In genomic region chr1:79856756-79857155, GRCm38 (mm10) we compare ENCODE assay signal across 12 mouse cellular contexts. TPM values are rescaled to one million over a fixed set of nuclear protein-coding genes. Genes with fewer than 3 reads are reported as not detected.
DNase-seq lines count a peak whose midpoint lies in the region; ATAC-seq and TF ChIP-seq lines count a peak whose summit lies in the region.
"Had no signal": no experiment of that assay in that cellular context is flagged by ENCODE, and none has a peak within 500 bp of the region (broad histone marks: within the 10 kb centered on the region; RNA-seq: fewer than 3 reads in every experiment).

No protein-coding gene starts in this region.

- H3K4me2 ChIP-seq in lung, embryonic 16.5 days (ENCODE audit: low read depth, low read length) = peak overlapping the region; percentile 95
- H3K4me2 ChIP-seq in hindbrain, postnatal 0 days (ENCODE audit: low read depth, low read length) = peak overlapping the region; percentile 94
- peak overlapping the region; percentile 95; the same call in 1 of the 2 replicates for H3K4me2 ChIP-seq in neural tube, embryonic 14.5 days (ENCODE audit: low read depth, low read length)

- DNase-seq in gastrocnemius, adult 2 months = no peak
- no peak for DNase-seq in gastrocnemius, postnatal 25 days
- no peak for DNase-seq in lung, adult 2 months
- DNase-seq in hindbrain, postnatal 0 days (ENCODE audit: low spot score) = no peak
- no peak for DNase-seq in ovary, postnatal 10 days (ENCODE audit: low spot score)
- no peak for DNase-seq in spleen, postnatal 14 days (ENCODE audit: low spot score in 2 of 2)
- DNase-seq: cerebellum, postnatal 36 days; kidney, adult 8-10 months had no signal

- no peak for TF ChIP-seq CTCF in gastrocnemius, adult 2 months (IDR thresholded peaks at IDR 0.05)
- TF ChIP-seq CTCF in lung, adult 2 months (IDR thresholded peaks at IDR 0.05; ENCODE audit: insufficient read depth, low read length) = no peak
- no peak; the same call in 1 of the 2 replicates for TF ChIP-seq CTCF in hindbrain, postnatal 0 days (IDR thresholded peaks at IDR 0.05; ENCODE audit: low read depth)

- H3K27me3 ChIP-seq in lung, embryonic 16.5 days (ENCODE audit: control insufficient read depth, insufficient read depth, low read depth, low read length) = no peaks in the 10 kb centered on the region
- no peaks in the 10 kb centered on the region for H3K27me3 ChIP-seq in hindbrain, postnatal 0 days (ENCODE audit: insufficient read depth, low read length)
- no peaks in the 10 kb centered on the region for H3K27me3 ChIP-seq in neural tube, embryonic 14.5 days (ENCODE audit: control insufficient read depth, insufficient read depth, low read length)

- H3K9ac ChIP-seq in lung, embryonic 16.5 days (ENCODE audit: low read length) = no peak overlapping the region
- no peak overlapping the region for H3K9ac ChIP-seq in hindbrain, postnatal 0 days (replicated peaks; ENCODE audit: low read length)
- H3K9ac ChIP-seq in neural tube, embryonic 14.5 days (replicated peaks; ENCODE audit: low read depth, low read length) = 0 out of 2 replicates have a peak overlapping the region, but pooled peaks have one; percentile 25
- H3K9ac ChIP-seq: forebrain, embryonic 15.5 days had no signal

- no peaks in the 10 kb centered on the region for H3K36me3 ChIP-seq in lung, embryonic 16.5 days (ENCODE audit: control insufficient read depth, insufficient read depth, low read length)
- H3K36me3 ChIP-seq in hindbrain, postnatal 0 days (ENCODE audit: insufficient read depth, low read length) = no peaks in the 10 kb centered on the region
- no peaks in the 10 kb centered on the region for H3K36me3 ChIP-seq in neural tube, embryonic 14.5 days (ENCODE audit: control insufficient read depth, insufficient read depth, low read length)
- H3K36me3 ChIP-seq: forebrain, embryonic 15.5 days had no signal

- WGBS in lung, embryonic 16.5 days = 49% methylated on average over 4 of the region's 4 CpGs
- 61% methylated on average over 4 of the region's 4 CpGs for WGBS in lung, adult 2 months
- 30% methylated on average over 4 of the region's 4 CpGs for WGBS in hindbrain, postnatal 0 days
- 34% methylated on average over 4 of the region's 4 CpGs for WGBS in neural tube, embryonic 14.5 days

- peaks cover 28% of the 10 kb centered on the region for H3K4me1 ChIP-seq in lung, embryonic 16.5 days (replicated peaks; ENCODE audit: control insufficient read depth, insufficient read depth, low read length)
- H3K4me1 ChIP-seq in lung, adult 2 months (ENCODE audit: control insufficient read depth, insufficient read depth, low read length) = peaks cover 12% of the 10 kb centered on the region
- no peaks in the 10 kb centered on the region; the same call in none of the 2 replicates for H3K4me1 ChIP-seq in hindbrain, postnatal 0 days (ENCODE audit: insufficient read depth, low read length)
- H3K4me1 ChIP-seq in neural tube, embryonic 14.5 days (ENCODE audit: control insufficient read depth, insufficient read depth, low read length) = peaks cover 8% of the 10 kb centered on the region; the same call in 1 of the 2 replicates

- no peak for TF ChIP-seq POLR2A in lung, adult 2 months (IDR thresholded peaks at IDR 0.05; ENCODE audit: borderline replicate concordance, extremely low read depth, low read depth, low read length)

- intact Hi-C loops in gastrocnemius, adult 2 months (cut with DNase I) = no loop called here

- H3K27ac ChIP-seq in gastrocnemius, adult 2 months = no peak overlapping the region
- no peak overlapping the region for H3K27ac ChIP-seq in lung, embryonic 16.5 days (ENCODE audit: low read length)
- H3K27ac ChIP-seq in hindbrain, postnatal 0 days = no peak overlapping the region
- H3K27ac ChIP-seq in neural tube, embryonic 14.5 days (ENCODE audit: low read depth, low read length) = no peak overlapping the region
- H3K27ac ChIP-seq: forebrain, embryonic 15.5 days; macrophage had no signal

- H3K4me3 ChIP-seq in gastrocnemius, adult 2 months = peak overlapping the region; percentile 87
- peak overlapping the region; percentile 28 for H3K4me3 ChIP-seq in lung, embryonic 16.5 days (ENCODE audit: low read length)
- H3K4me3 ChIP-seq in lung, adult 2 months (replicated peaks; ENCODE audit: extremely low read depth, low read depth, low read length) = no peak overlapping the region
- H3K4me3 ChIP-seq in hindbrain, postnatal 0 days (ENCODE audit: low read length) = peak overlapping the region; percentile 84
- H3K4me3 ChIP-seq in neural tube, embryonic 14.5 days (ENCODE audit: low read depth, low read length) = peak overlapping the region; percentile 79

- ATAC-seq in lung, embryonic 16.5 days (ENCODE audit: low read depth) = no peak
- no peak for ATAC-seq in hindbrain, postnatal 0 days
- ATAC-seq in neural tube, embryonic 14.5 days (ENCODE audit: low read depth) = no peak
- ATAC-seq: forebrain, embryonic 15.5 days had no signal

- no peaks in the 10 kb centered on the region for H3K9me3 ChIP-seq in lung, embryonic 16.5 days (ENCODE audit: control insufficient read depth, low read length)
- H3K9me3 ChIP-seq in hindbrain, postnatal 0 days (ENCODE audit: low read length) = no peaks in the 10 kb centered on the region
- H3K9me3 ChIP-seq in neural tube, embryonic 14.5 days (ENCODE audit: control insufficient read depth, low read length) = no peaks in the 10 kb centered on the region
- H3K9me3 ChIP-seq: forebrain, embryonic 15.5 days had no signal

RNA-seq across cellular contexts. Expression of gene Serpine2, which starts 4.2 kb away (rescaled TPM):
- total RNA-seq in gastrocnemius, adult 2 months (2021) = 100 to 1,000 TPM in 1 of 2 experiments, 10 to 100 TPM in 1; 72.3 to 125 TPM
- 10 to 100 TPM; 65.6 to 84.1 TPM for total RNA-seq in gastrocnemius, postnatal 25 days (2021)
- 342 and 369 TPM in 2 replicates for polyA plus RNA-seq in lung, embryonic 16.5 days (2015; fragmentation: Nextera tagmentation; extraction: Ambion mirVana)
- 70.9 and 107 TPM in 2 replicates for polyA plus RNA-seq in lung, adult 2 months (2012; rRNA removed)
- total RNA-seq in hindbrain, postnatal 0 days (2014; rRNA removed) = 234 and 251 TPM in 2 replicates
- polyA plus RNA-seq in hindbrain, postnatal 0 days (2015; fragmentation: Nextera tagmentation; extraction: Ambion mirVana) = 505 and 540 TPM in 2 replicates
- polyA plus RNA-seq in neural tube, embryonic 14.5 days (2014; fragmentation: Nextera tagmentation; extraction: Ambion mirVana) = 342 and 406 TPM in 2 replicates
